8 mouse cellular contexts compared by ENCODE assay signal in genomic region chr8:105346611-105347427, GRCm38 (mm10). TPM values are rescaled to one million over a fixed set of nuclear protein-coding genes. Genes with fewer than 3 reads are reported as not detected.
DNase-seq lines count a peak whose midpoint lies in the region; ATAC-seq and TF ChIP-seq lines count a peak whose summit lies in the region.

No protein-coding gene starts in this region.

- H3K27ac ChIP-seq in thymus, adult 2 months (ENCODE audit: control insufficient read depth, insufficient read depth, low read length): no peak overlapping the region
- peak overlapping the region; percentile 41 for H3K27ac ChIP-seq in liver, postnatal 0 days (ENCODE audit: low read depth)
- no peak overlapping the region for H3K27ac ChIP-seq in neural tube, embryonic 14.5 days (ENCODE audit: low read depth, low read length)

- DNase-seq in thymus, adult 2 months: peak; percentile 35
- DNase-seq in thymus, postnatal 0 days (ENCODE audit: low spot score): no peak
- peak; percentile 68 for DNase-seq in embryo, embryonic 11 days
- DNase-seq in heart, adult 18-20 months: peak; percentile 84
- peak; percentile 78 for DNase-seq in kidney, adult 18-20 months
- peak; percentile 43 for DNase-seq in liver, postnatal 0 days
- DNase-seq in layer of hippocampus, postnatal 36 days: no peak

- peaks cover 26% of the 10 kb centered on the region for H3K4me1 ChIP-seq in thymus, adult 2 months (replicated peaks; ENCODE audit: control insufficient read depth, insufficient read depth, low read length)
- H3K4me1 ChIP-seq in liver, postnatal 0 days (ENCODE audit: insufficient read depth): peaks cover 39% of the 10 kb centered on the region
- peaks cover 11% of the 10 kb centered on the region for H3K4me1 ChIP-seq in neural tube, embryonic 14.5 days (ENCODE audit: control insufficient read depth, insufficient read depth, low read length)

- no peak for TF ChIP-seq POLR2A in thymus, adult 2 months (IDR thresholded peaks at IDR 0.05; ENCODE audit: control insufficient read depth, extremely low read depth, insufficient read depth, low read length, poor library complexity)

- ATAC-seq in liver, postnatal 0 days: 0 out of 2 replicates have a peak, but pooled peaks have one; percentile 2
- ATAC-seq in neural tube, embryonic 14.5 days (ENCODE audit: low read depth): peak; percentile 9; the same call in 1 of the 2 replicates

- H3K9ac ChIP-seq in liver, postnatal 0 days (replicated peaks): peak overlapping the region; percentile 59
- 0 out of 2 replicates have a peak overlapping the region, but pooled peaks have one; percentile 34 for H3K9ac ChIP-seq in neural tube, embryonic 14.5 days (replicated peaks; ENCODE audit: low read depth, low read length)

- no peaks in the 10 kb centered on the region for H3K9me3 ChIP-seq in liver, postnatal 0 days (ENCODE audit: low read length)
- no peaks in the 10 kb centered on the region for H3K9me3 ChIP-seq in neural tube, embryonic 14.5 days (ENCODE audit: control insufficient read depth, low read length)

- TF ChIP-seq EP300 in liver, postnatal 0 days (IDR thresholded peaks at IDR 0.05; ENCODE audit: low read depth): no peak

- no peaks in the 10 kb centered on the region for H3K36me3 ChIP-seq in thymus, adult 2 months (ENCODE audit: control insufficient read depth, insufficient read depth, low read length)
- H3K36me3 ChIP-seq in liver, postnatal 0 days (replicated peaks; ENCODE audit: insufficient read depth, low read length): no peaks in the 10 kb centered on the region; the same call in 1 of the 2 replicates
- no peaks in the 10 kb centered on the region for H3K36me3 ChIP-seq in neural tube, embryonic 14.5 days (ENCODE audit: control insufficient read depth, insufficient read depth, low read length)

- 16% methylated on average over 34 of the region's 34 CpGs for WGBS in thymus, adult 2 months
- WGBS in liver, postnatal 0 days (ENCODE audit: insufficient replicate concordance): 9% methylated on average over 30 of the region's 34 CpGs
- 3% methylated on average over 34 of the region's 34 CpGs for WGBS in neural tube, embryonic 14.5 days

- H3K4me3 ChIP-seq in thymus, adult 2 months (ENCODE audit: control insufficient read depth, insufficient read depth, low read length): peak overlapping the region; percentile 61
- H3K4me3 ChIP-seq in liver, postnatal 0 days (ENCODE audit: low read depth, low read length): peak overlapping the region; percentile 63
- H3K4me3 ChIP-seq in neural tube, embryonic 14.5 days (ENCODE audit: low read depth, low read length): peak overlapping the region; percentile 66

- peak overlapping the region; percentile 83 for H3K4me2 ChIP-seq in liver, postnatal 0 days (ENCODE audit: low read depth, low read length)
- peak overlapping the region; percentile 96 for H3K4me2 ChIP-seq in neural tube, embryonic 14.5 days (ENCODE audit: low read depth, low read length)

- no peaks in the 10 kb centered on the region; the same call in 1 of the 2 replicates for H3K27me3 ChIP-seq in thymus, adult 2 months (ENCODE audit: control insufficient read depth, insufficient read depth, low read length)
- H3K27me3 ChIP-seq in liver, postnatal 0 days (ENCODE audit: insufficient read depth, low read length): peaks cover 43% of the 10 kb centered on the region
- H3K27me3 ChIP-seq in neural tube, embryonic 14.5 days (ENCODE audit: control insufficient read depth, insufficient read depth, low read length): peaks cover 8% of the 10 kb centered on the region

- no peak for TF ChIP-seq CTCF in thymus, adult 2 months (IDR thresholded peaks at IDR 0.05; ENCODE audit: borderline replicate concordance, control insufficient read depth, extremely low read depth, insufficient read depth, low read length, poor library complexity)
- TF ChIP-seq CTCF in liver, postnatal 0 days (IDR thresholded peaks at IDR 0.05; ENCODE audit: low read depth): no peak

RNA-seq across cellular contexts. Expression of gene Fhod1, which starts 0.9 kb away (rescaled TPM):
- polyA plus RNA-seq in thymus, adult 2 months (2012; rRNA removed): 33.6 and 36.2 TPM in 2 replicates
- polyA plus RNA-seq in thymus, postnatal 0 days (2015; fragmentation: Nextera tagmentation; extraction: Ambion mirVana): 0.85 and 1.1 TPM in 2 replicates
- 1 to 10 TPM; 4.5 to 5.2 TPM for total RNA-seq in heart, adult 18-20 months (2021)
- 0.70 and 0.82 TPM in 2 replicates for polyA plus RNA-seq in liver, postnatal 0 days (2015; fragmentation: Nextera tagmentation; extraction: Ambion mirVana)
- polyA plus RNA-seq in neural tube, embryonic 14.5 days (2014; fragmentation: Nextera tagmentation; extraction: Ambion mirVana): 0.88 and 0.91 TPM in 2 replicates
- total RNA-seq in layer of hippocampus, postnatal 36 days (2021): 1 to 10 TPM; 1.8 to 1.9 TPM

RNA-seq across cellular contexts. Expression of gene Slc9a5, which starts 1.8 kb away (rescaled TPM):
- 12.7 and 14.7 TPM in 2 replicates for polyA plus RNA-seq in thymus, adult 2 months (2012; rRNA removed)
- polyA plus RNA-seq in thymus, postnatal 0 days (2015; fragmentation: Nextera tagmentation; extraction: Ambion mirVana): 0.48 and 0.60 TPM in 2 replicates
- under 1 TPM; 0.37 to 0.39 TPM for total RNA-seq in heart, adult 18-20 months (2021)
- polyA plus RNA-seq in liver, postnatal 0 days (2015; fragmentation: Nextera tagmentation; extraction: Ambion mirVana): 0.09 and 0.16 TPM in 2 replicates
- 10.5 and 13.2 TPM in 2 replicates for polyA plus RNA-seq in neural tube, embryonic 14.5 days (2014; fragmentation: Nextera tagmentation; extraction: Ambion mirVana)
- 10 to 100 TPM; 12.2 to 13.7 TPM for total RNA-seq in layer of hippocampus, postnatal 36 days (2021)

RNA-seq across cellular contexts. Expression of gene Tmem208, which starts 20.7 kb away (rescaled TPM):
- 137 and 194 TPM in 2 replicates for polyA plus RNA-seq in thymus, adult 2 months (2012; rRNA removed)
- polyA plus RNA-seq in thymus, postnatal 0 days (2015; fragmentation: Nextera tagmentation; extraction: Ambion mirVana): 145 and 149 TPM in 2 replicates
- 10 to 100 TPM; 24.3 to 26.6 TPM for total RNA-seq in heart, adult 18-20 months (2021)
- 75.2 and 75.4 TPM in 2 replicates for polyA plus RNA-seq in liver, postnatal 0 days (2015; fragmentation: Nextera tagmentation; extraction: Ambion mirVana)
- 135 and 150 TPM in 2 replicates for polyA plus RNA-seq in neural tube, embryonic 14.5 days (2014; fragmentation: Nextera tagmentation; extraction: Ambion mirVana)
- total RNA-seq in layer of hippocampus, postnatal 36 days (2021): 10 to 100 TPM; 44.1 to 47.9 TPM

RNA-seq across cellular contexts. Expression of gene Lrrc29, which starts 20.7 kb away (rescaled TPM):
- polyA plus RNA-seq in thymus, adult 2 months (2012; rRNA removed): 13.1 and 15.1 TPM in 2 replicates
- polyA plus RNA-seq in thymus, postnatal 0 days (2015; fragmentation: Nextera tagmentation; extraction: Ambion mirVana): 2.1 and 4.3 TPM in 2 replicates
- under 1 TPM; 0.59 to 0.60 TPM for total RNA-seq in heart, adult 18-20 months (2021)
- 7.7 and 7.8 TPM in 2 replicates for polyA plus RNA-seq in liver, postnatal 0 days (2015; fragmentation: Nextera tagmentation; extraction: Ambion mirVana)
- polyA plus RNA-seq in neural tube, embryonic 14.5 days (2014; fragmentation: Nextera tagmentation; extraction: Ambion mirVana): 0.85 and 0.95 TPM in 2 replicates
- 1 to 10 TPM; 5.9 to 7.8 TPM for total RNA-seq in layer of hippocampus, postnatal 36 days (2021)

RNA-seq across cellular contexts. Expression of gene Plekhg4, which starts 26.3 kb away (rescaled TPM):
- polyA plus RNA-seq in thymus, adult 2 months (2012; rRNA removed): 1.3 and 1.5 TPM in 2 replicates
- polyA plus RNA-seq in thymus, postnatal 0 days (2015; fragmentation: Nextera tagmentation; extraction: Ambion mirVana): 0.09 and 0.21 TPM in 2 replicates
- not detected for total RNA-seq in heart, adult 18-20 months (2021)
- polyA plus RNA-seq in liver, postnatal 0 days (2015; fragmentation: Nextera tagmentation; extraction: Ambion mirVana): not detected in 2 replicates
- polyA plus RNA-seq in neural tube, embryonic 14.5 days (2014; fragmentation: Nextera tagmentation; extraction: Ambion mirVana): 2.3 and 2.6 TPM in 2 replicates
- 1 to 10 TPM; 1.2 to 2.1 TPM for total RNA-seq in layer of hippocampus, postnatal 36 days (2021)

Comparison
In these comparisons a context has a peak if more than half of its experiments do, and no peak if none do; other contexts are left out.
1. DNase-seq: peak in thymus, adult 2 months (single experiment), embryo, embryonic 11 days (single experiment), heart, adult 18-20 months (2 of 2), kidney, adult 18-20 months (single experiment) and liver, postnatal 0 days (single experiment); none in thymus, postnatal 0 days (single experiment) and layer of hippocampus, postnatal 36 days (0 of 2).
2. RNA of gene Fhod1, which starts 0.9 kb away (polyA plus RNA-seq): 33.6 to 36.2 TPM in thymus, adult 2 months; 0.85 to 1.1 TPM in thymus, postnatal 0 days, 0.88 to 0.91 TPM in neural tube, embryonic 14.5 days and 0.70 to 0.82 TPM in liver, postnatal 0 days; every median in the first group is over 10 times any median in the second.
3. Peak in every context shown above with its lines, with median percentiles within 50 percentile points of each other: H3K4me3 ChIP-seq.